13 mouse cellular contexts compared by ENCODE assay signal in genomic region chr2:153603724-153604123, GRCm38 (mm10). TPM values are rescaled to one million over a fixed set of nuclear protein-coding genes. Genes with fewer than 3 reads are reported as not detected.
DNase-seq lines count a peak whose midpoint lies in the region; ATAC-seq and TF ChIP-seq lines count a peak whose summit lies in the region.
"Had no signal": no experiment of that assay in that cellular context is flagged by ENCODE, and none has a peak within 500 bp of the region (broad histone marks: within the 10 kb centered on the region; RNA-seq: fewer than 3 reads in every experiment).

No protein-coding gene starts in this region.

- H3K27ac ChIP-seq in cerebellum, adult 2 months (ENCODE audit: insufficient read depth, low read length), result no peak overlapping the region
- no peak overlapping the region for H3K27ac ChIP-seq in lung, embryonic 14.5 days (ENCODE audit: low read depth)
- H3K27ac ChIP-seq: limb, embryonic 12.5 days; macrophage had no signal

- no peak overlapping the region for H3K4me2 ChIP-seq in lung, embryonic 14.5 days
- H3K4me2 ChIP-seq: limb, embryonic 12.5 days had no signal

- no peaks in the 10 kb centered on the region for H3K27me3 ChIP-seq in cerebellum, adult 2 months (ENCODE audit: control insufficient read depth, insufficient read depth, low read length)
- H3K27me3 ChIP-seq in lung, embryonic 14.5 days (ENCODE audit: insufficient read depth, low read length), result no peaks in the 10 kb centered on the region
- H3K27me3 ChIP-seq: limb, embryonic 12.5 days had no signal

- peaks cover 17% of the 10 kb centered on the region for H3K4me1 ChIP-seq in cerebellum, adult 2 months (ENCODE audit: control insufficient read depth, insufficient read depth, low read length)
- H3K4me1 ChIP-seq in lung, embryonic 14.5 days (ENCODE audit: insufficient read depth), result peaks cover 4% of the 10 kb centered on the region
- H3K4me1 ChIP-seq in lung, adult 2 months (ENCODE audit: control insufficient read depth, insufficient read depth, low read length), result 0 out of 2 replicates have a peak, but pooled peaks cover 3% of the 10 kb centered on the region

- ATAC-seq in lung, embryonic 14.5 days (ENCODE audit: insufficient read depth), result no peak

- TF ChIP-seq POLR2A in cerebellum, adult 2 months (IDR thresholded peaks at IDR 0.05; ENCODE audit: borderline replicate concordance, insufficient read depth, low read length), result no peak
- no peak for TF ChIP-seq POLR2A in lung, adult 2 months (IDR thresholded peaks at IDR 0.05; ENCODE audit: borderline replicate concordance, extremely low read depth, low read depth, low read length)

- H3K9ac ChIP-seq in lung, embryonic 14.5 days, result no peak overlapping the region
- H3K9ac ChIP-seq: limb, embryonic 12.5 days had no signal

- H3K9me3 ChIP-seq in lung, embryonic 14.5 days (ENCODE audit: low read depth, low read length), result no peaks in the 10 kb centered on the region
- H3K9me3 ChIP-seq: limb, embryonic 12.5 days had no signal

- no peak for DNase-seq in cerebellum, adult 2 months
- DNase-seq in cerebellum, adult 11 months, result no peak
- DNase-seq in lung, embryonic 14.5 days, result no peak
- no peak for DNase-seq in lung, adult 2 months
- DNase-seq in brain, adult 2 months (ENCODE audit: low read depth, low spot score), result peak; percentile 35
- DNase-seq in retina, embryonic 14.5 days (ENCODE audit: low spot score), result peak; percentile 62
- DNase-seq in left cerebral cortex, postnatal 4 days, result no peak
- no peak for DNase-seq in kidney, adult 18-20 months
- DNase-seq: B cell, adult 2 months; cerebellum, postnatal 36 days; thymus, adult 18-20 months had no signal

- intact Hi-C loops in left cerebral cortex, postnatal 4 days (cut with DNase I), result no loop called here

- 53% methylated on average over 4 of the region's 4 CpGs for WGBS in cerebellum, adult 2 months
- 25% methylated on average over 4 of the region's 4 CpGs for WGBS in lung, embryonic 14.5 days
- 42% methylated on average over 4 of the region's 4 CpGs for WGBS in lung, adult 2 months

- TF ChIP-seq CTCF in cerebellum, adult 2 months (IDR thresholded peaks at IDR 0.05; ENCODE audit: borderline replicate concordance, insufficient read depth, low read depth, low read length), result peak; percentile 5; the same call in 1 of the 2 replicates
- TF ChIP-seq CTCF in lung, embryonic 14.5 days (IDR thresholded peaks at IDR 0.05; ENCODE audit: low read depth), result peak; percentile 25; the same call in 1 of the 2 replicates
- TF ChIP-seq CTCF in lung, adult 2 months (IDR thresholded peaks at IDR 0.05; ENCODE audit: insufficient read depth, low read length), result no peak

- no peak overlapping the region for H3K4me3 ChIP-seq in cerebellum, adult 2 months (replicated peaks; ENCODE audit: insufficient read depth, low read depth, low read length)
- no peak overlapping the region for H3K4me3 ChIP-seq in lung, embryonic 14.5 days (ENCODE audit: low read depth, low read length)
- H3K4me3 ChIP-seq in lung, adult 2 months (replicated peaks; ENCODE audit: extremely low read depth, low read depth, low read length), result no peak overlapping the region
- H3K4me3 ChIP-seq: limb, embryonic 12.5 days had no signal

- H3K36me3 ChIP-seq in lung, embryonic 14.5 days (ENCODE audit: insufficient read depth), result no peaks in the 10 kb centered on the region
- H3K36me3 ChIP-seq: limb, embryonic 12.5 days had no signal

RNA-seq across cellular contexts. Expression of gene Commd7, which starts 28.9 kb away (rescaled TPM):
- 30.2 and 32.5 TPM in 2 replicates for polyA plus RNA-seq in cerebellum, adult 2 months (2012; rRNA removed)
- polyA plus RNA-seq in lung, embryonic 14.5 days (2014; fragmentation: Nextera tagmentation; extraction: Ambion mirVana), result 66.5 and 70.9 TPM in 2 replicates
- 15.0 and 20.5 TPM in 2 replicates for polyA plus RNA-seq in lung, adult 2 months (2012; rRNA removed)
- total RNA-seq in left cerebral cortex, postnatal 4 days (2021), result 10 to 100 TPM; 48.2 to 50.9 TPM

RNA-seq across cellular contexts. Expression of gene Dnmt3b, which starts 45.5 kb away (rescaled TPM):
- polyA plus RNA-seq in cerebellum, adult 2 months (2012; rRNA removed), result 1.6 and 2.6 TPM in 2 replicates
- polyA plus RNA-seq in lung, embryonic 14.5 days (2014; fragmentation: Nextera tagmentation; extraction: Ambion mirVana), result 14.8 and 18.1 TPM in 2 replicates
- polyA plus RNA-seq in lung, adult 2 months (2012; rRNA removed), result 2.0 and 3.3 TPM in 2 replicates
- 1 to 10 TPM; 2.8 to 4.0 TPM for total RNA-seq in left cerebral cortex, postnatal 4 days (2021)

Comparison
In these comparisons a context has a peak if more than half of its experiments do, and no peak if none do; other contexts are left out.
1. DNase-seq: peak in brain, adult 2 months (single experiment) and retina, embryonic 14.5 days (single experiment); none in cerebellum, adult 2 months (0 of 2), cerebellum, adult 11 months (single experiment), lung, embryonic 14.5 days (single experiment), lung, adult 2 months (single experiment), left cerebral cortex, postnatal 4 days (single experiment) and kidney, adult 18-20 months (single experiment).